Mouse (Mus musculus): ENCODE data around the gene Olfr292.

Gene Olfr292

DNA sequence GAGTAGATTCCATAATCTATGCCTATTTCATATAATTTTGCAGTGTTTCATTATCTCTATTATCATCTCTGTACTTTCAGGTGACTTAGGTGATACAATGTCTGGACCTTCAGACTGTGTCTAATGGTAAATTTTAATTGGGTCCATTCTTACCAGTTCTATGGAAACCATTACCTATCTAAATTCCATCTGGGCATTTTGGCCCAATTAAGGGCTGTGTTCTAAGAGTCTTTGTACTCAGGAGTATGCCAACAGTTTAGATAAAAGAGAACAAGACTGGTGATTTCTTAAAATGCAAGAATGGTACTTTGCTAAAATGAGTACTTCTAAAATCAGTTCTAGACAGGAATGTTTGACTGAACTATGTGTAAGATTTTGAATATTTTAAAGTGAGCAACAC lies at the start of gene Olfr292:
Olfr292 (plus strand) TSS at position 301 of the 400 bp plus-strand sequence.
- DNase-seq (ENCODE audit: low spot score in 2 of 2) = no peak

- no peak for DNase-seq (ENCODE audit: low spot score in 2 of 2)
These were observed 39.4 kb upstream of the Olfr292 start, which contains the start of gene Olfr293 for GRCm38 (mm10) chr7:86648761-86649160. Gene Olfr293, plus strand, starts transcription at chr7:86649061.

DNA sequence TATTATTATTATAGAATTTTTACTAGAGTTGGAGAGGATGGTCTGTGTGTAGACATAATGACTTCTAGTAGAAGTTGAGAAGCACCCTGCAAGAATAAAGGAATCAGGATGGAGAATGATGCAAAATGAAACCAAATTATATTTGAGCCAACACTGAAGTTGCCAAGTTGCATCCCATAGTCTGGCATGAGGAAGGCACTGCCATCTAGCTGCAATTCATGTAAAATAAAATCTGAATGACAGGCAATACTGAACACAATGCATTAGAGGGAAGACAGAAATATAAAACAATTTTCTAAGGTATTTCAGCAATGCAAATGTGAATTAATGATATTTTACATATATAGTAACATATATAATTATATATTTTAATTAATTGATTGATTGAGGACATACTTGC lies 36.9 kb downstream of the Olfr292 start:
- no peak for DNase-seq (ENCODE audit: low spot score in 2 of 2)

Measured in right cerebral cortex, adult 2 months (tissue).